Mouse (Mus musculus) gastrocnemius, postnatal 10 days (tissue): Measurements from ENCODE around the gene Iqce. TPM values are rescaled to one million over a fixed set of nuclear protein-coding genes. Genes with fewer than 3 reads are reported as not detected.

Experiments used
- DNase-seq: peaks from one replicate; pipeline ENCODE4 v3.0.0; 2021; ENCODE audit warnings: mixed read lengths
- total RNA-seq, 2 experiments: library from RNA; stranded (reverse); gene quantifications; 2 replicates each; pipeline ENCODE4 v1.2.3; 2021

Gene Iqce
- total RNA-seq, 2 experiments from 2014 or later = 8.3 to 9.0 TPM

DNA sequence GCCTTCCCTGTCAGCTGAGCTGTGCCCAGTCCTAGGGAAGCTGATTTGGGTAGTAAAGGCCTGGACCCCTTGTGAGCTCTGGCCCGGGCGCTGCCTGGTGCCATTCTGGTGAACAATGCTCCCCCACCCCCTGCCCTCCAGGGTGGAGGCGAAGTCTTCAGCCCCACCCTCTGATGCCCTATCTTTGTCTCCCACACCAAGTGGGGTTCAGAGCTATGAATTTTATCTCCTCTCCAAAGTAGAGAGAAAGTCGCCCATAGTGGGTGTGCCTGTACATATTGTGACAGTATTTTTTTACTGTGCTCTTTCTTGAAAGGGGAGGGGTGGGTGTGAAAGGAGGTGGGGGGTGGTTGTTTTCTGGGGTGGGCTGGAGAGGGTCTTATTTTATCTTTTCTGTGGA is 87.3 kb downstream of the Iqce start:
- DNase-seq = no peak

- no peak for DNase-seq
These were observed 88.0 kb downstream of the Iqce start for GRCm38 (mm10) chr5:140614141-140614540.

DNA sequence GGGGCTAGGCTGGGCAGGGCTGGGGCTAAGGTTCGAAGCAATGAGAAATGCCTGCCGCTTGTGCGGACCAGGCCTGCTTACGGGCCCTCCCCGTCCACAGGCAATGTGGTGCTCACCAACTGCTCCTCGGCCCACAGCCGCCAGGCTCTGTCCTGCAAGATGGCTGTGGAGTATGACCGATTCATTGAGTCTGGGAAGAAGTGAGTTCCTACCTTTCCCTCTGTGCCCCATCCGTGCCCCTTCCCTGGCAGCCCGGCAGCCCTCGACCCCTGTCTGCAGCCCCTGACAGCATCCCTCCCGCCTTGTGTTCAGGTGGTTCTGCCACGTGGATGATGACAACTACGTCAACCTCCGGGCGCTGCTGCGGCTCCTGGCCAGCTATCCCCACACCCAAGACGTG is 90.0 kb downstream of the Iqce start:
- no peak for DNase-seq

Other genes with a start within 250 kb of the Iqce start
- gene Chst12, start 196.8 kb downstream of the Iqce start, total RNA-seq = 10 to 100 TPM in 1 of 2 experiments, 1 to 10 TPM in 1; 9.6 to 14.5 TPM
- gene Grifin, start 137.3 kb downstream of the Iqce start, total RNA-seq = not detected
- 1 to 10 TPM; 7.1 to 9.0 TPM for gene Lfng, start 95.1 kb downstream of the Iqce start, total RNA-seq
- gene Ttyh3, start 53.3 kb downstream of the Iqce start, total RNA-seq = 10 to 100 TPM; 33.4 to 42.5 TPM
- gene Brat1, start 2.6 kb upstream of the Iqce start, total RNA-seq = 1 to 10 TPM; 8.9 to 9.4 TPM
- 1 to 10 TPM in 1 of 2 experiments, under 1 TPM in 1; 0.45 to 1.1 TPM for gene Amz1, start 21.7 kb upstream of the Iqce start, total RNA-seq
- 10 to 100 TPM; 38.2 to 42.4 TPM for gene Gna12, start 128.1 kb upstream of the Iqce start, total RNA-seq